Mouse (Mus musculus): ENCODE measurements around the gene Ncor2.

DNA sequence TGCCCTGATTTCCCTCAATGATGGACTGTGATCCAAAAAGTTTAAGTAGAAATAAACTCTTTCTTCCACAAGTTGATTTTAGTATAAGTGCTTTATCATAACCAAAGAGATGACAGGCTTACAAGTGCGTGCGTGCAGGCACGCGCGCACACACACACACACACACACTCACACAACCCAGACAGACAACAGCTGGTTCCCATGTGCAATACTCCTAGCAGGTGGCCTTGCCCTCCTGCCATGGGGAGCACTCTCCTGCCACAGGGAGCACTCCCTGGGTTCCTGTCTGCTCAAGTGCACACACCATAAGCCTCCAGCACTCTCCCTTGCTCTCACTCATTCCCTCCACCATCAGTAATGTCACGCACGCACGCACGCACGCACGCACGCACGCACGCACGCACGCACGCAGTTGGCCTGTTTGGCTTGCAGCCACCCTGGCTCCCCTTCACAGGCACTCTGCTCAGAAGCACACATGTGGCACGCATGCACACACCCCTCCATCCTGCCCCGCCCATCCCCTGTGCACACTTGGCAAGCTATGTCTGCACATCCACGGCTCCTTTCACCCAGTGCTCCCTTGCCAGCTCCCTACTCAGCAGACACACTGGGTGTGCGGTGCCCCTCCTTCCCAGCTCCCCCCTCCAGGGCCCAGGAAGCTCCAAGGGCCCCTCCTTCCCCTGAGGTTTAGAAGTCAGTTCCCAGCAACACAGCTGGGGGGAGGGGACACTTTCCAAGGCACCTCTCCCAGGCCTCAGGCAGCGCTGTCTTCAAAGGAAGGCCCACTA lies 22.4 kb downstream of the Ncor2 start:
- TF ChIP-seq CTCF (IDR thresholded peaks at IDR 0.05; ENCODE audit: extremely low read depth, insufficient read length, insufficient replicate concordance, low read depth, low read length) (no peak), POLR2A (IDR thresholded peaks at IDR 0.05; ENCODE audit: low read depth, low read length) (no peak)
